Mouse (Mus musculus): Measurements from ENCODE around the gene Acss3.

Gene Acss3

DNA sequence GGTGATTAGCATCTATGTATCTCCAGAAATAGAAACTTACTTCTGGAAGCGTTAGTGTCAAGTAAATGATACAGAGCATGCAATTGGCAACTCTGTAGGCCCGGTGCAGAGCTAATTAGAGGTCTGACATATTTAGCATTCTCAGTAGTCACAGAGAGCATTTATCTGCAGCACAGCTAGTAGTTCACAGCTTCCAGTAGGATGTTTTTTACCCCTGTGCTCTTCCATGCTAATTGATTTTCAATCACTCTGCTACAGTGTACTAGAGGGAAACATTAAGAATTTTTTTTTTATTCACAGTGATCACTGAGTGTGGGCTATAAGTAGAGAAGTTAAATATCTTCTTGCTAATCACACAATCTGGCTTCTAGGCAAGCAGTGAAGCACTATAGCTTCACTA is 112.3 kb downstream of the Acss3 start:
- 35% methylated on average over 2 of the region's 2 CpGs for WGBS

DNA sequence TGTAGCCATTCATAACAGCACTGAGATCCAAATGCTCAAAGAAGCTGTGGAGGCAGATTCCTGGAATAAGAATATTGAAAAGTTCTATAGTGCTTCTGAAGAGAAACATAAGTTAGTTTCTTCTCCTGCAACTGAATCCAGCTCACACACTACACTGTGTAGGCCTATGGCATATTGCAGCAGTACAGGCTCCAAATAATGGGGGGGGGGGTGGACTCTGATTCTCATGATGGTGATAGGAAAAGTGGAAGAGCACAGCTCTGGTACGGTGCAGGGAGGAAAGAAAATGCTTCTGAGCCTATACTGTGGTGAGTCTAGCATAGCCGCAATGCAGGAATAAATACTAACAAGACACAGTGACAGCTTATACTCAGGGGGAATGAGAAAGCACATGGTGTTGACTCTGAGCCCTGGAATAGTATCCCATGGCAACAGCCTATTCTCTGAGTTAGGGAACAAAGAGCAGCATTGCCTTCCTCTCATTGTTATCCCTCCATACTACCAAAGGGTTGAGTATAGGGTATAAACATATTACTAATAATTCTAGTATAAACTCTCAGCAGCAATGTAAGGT is 125.3 kb downstream of the Acss3 start:
- 76% methylated on average over 2 of the region's 2 CpGs for WGBS

DNA sequence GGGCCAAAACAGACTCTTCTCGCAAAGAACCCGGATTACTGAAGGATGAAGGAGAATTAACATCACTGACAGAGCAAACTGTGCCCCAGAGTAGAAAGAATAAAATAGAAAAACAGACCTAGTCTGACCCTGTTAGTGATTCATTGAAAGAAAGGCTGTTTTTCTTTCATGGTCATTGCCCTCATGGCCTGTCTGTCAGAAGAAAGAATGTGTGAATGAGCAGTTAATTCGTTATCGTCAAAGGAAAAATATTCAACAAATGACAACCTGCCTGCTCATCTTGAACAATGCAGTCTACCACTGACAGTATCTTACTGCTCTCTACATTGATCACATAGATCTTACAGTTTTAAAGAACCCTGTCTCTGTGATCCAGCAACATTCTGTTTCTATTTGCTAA is 134.0 kb downstream of the Acss3 start:
- WGBS: 75% methylated on average over 4 of the region's 4 CpGs

DNA sequence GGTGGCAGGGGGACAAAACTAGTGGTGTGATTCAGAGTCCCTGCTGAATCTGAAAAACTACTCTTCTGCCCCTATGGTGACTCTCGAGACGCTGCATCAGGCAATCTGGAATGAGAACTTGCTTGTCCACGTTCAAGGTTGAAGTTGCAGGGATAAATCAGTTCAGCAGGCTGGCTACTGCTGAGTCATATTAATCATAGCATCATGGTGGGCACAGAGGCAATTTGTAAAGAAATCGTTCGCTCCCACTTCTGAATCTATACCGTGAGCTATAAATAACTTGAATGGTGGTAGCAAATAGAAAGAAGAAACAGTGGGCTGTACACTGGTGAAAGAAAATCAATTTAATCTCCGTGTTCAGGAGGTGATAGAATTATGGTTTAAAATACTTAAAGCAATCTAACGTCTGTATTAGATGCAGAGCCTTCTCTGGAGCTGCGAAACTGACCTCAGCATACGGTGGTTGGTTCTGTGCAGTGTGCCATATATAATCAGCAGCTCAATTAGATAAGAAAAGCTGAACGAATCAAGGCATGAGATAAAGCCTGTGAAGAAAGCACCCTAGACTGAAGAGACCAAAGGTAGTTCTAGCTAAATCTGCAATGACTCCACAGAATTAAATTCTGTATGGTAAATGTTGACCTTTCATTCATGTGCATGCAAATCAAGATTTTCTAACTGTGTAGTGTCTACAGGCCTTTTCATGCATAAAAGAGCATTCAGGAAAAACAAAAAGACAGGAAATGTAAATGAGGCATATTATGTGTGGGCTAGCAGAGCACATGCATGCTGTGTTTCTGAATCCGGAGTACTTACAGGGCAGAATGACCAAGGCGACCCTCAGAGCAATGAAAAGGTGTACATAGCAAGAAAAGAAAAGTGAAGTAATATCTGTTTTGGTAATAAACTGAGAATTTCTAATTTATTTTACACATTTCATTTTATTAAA is 148.0 kb downstream of the Acss3 start:
- WGBS: 52% methylated on average over 13 of the region's 13 CpGs

DNA sequence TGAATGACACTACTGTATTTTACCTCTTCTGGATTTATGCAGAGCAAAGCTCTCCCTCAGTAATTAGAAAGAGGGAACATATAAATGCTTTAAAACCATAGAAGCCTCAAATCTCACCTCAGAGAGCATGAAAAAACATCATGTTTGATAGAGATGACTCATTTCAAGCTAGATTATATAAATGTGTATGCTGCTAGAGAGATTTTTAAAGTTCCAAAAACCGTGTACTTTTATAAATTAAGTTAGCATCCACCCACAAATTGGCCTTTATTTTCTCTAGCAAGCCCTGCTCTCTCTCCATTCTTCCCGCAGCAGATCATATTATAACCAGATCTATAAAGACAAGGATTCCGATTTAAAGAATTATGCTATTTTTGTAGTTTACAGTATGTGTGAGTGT is 164.4 kb downstream of the Acss3 start:
- WGBS: 46% methylated on average over 3 of the region's 3 CpGs

DNA sequence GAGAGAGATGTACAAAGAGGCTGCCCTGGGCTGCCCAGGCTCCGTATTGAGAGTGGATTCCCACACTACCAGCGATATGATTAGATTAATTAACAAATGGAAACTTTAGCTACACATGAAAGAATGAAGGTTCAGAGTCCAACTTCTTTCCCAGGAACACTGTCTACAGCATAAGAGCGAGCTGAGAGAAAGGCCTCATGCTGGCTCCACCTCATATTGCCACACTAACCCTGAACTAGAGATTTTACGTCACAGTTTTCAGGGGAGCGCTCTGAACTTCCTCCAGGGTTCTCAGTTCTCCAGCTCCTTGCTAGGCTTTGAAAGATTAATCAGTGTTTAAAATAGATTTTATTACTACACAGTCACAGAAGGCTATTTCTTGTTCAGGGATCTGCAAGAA is 182.1 kb downstream of the Acss3 start:
- WGBS: 82% methylated on average over 5 of the region's 5 CpGs

DNA sequence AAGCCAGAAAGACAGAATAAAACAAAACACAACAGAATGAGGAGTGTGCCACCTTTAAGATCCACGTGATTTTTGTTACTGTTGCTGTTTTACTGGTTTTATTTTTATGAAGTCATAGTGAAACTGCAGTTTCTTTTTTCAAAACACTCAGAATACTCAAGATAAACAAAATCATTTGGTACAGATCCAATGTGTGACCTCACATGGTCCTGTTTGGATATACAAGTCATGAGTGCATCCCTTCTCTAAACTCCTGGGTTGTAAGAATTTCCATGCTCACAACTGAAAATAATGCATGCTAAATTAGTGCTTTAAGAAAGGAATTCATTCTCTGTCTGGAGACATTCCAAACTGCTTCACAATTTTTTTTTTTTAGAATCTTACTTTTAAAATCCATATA is 184.0 kb downstream of the Acss3 start:
- 28% methylated on average over 1 of the region's 1 CpGs for WGBS

DNA sequence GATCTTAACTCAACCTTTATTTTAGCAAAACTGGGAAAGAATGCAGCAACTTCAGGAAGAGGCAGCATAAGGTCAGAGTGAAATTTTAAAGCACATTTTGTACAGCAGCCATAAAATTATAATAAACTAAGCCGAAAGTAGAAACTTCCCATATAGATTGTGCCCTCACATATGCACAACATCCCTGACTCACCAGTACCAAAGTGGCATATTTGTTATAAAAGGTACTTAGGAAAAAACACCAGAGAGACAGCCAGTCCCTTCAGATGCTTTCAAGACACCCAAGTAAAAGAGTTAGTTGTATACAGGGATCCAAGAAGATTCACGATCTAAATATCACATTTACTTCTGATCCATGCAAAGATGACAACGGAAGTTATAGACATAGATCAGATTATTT is 184.6 kb downstream of the Acss3 start:
- WGBS: 57% methylated on average over 3 of the region's 3 CpGs

DNA sequence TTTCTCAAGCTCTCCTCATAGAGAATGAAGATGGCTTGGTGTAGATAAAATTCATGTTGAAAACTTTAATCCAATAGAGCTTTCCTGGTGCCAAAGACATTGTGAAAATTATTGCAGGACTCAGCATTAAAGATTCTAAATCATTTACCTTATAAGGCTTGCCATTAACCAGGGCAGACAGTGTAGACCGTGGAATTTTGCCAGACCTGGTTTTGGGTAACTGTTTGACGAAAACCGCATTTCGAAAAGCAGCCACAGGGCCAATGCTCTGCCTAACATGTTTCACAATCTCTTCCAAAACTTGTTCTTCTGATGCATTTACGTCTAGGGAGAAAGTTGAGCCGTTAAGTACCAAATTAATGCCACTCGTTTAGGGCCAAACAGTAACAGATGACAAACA is 186.5 kb downstream of the Acss3 start:
- WGBS: 80% methylated on average over 7 of the region's 7 CpGs

DNA sequence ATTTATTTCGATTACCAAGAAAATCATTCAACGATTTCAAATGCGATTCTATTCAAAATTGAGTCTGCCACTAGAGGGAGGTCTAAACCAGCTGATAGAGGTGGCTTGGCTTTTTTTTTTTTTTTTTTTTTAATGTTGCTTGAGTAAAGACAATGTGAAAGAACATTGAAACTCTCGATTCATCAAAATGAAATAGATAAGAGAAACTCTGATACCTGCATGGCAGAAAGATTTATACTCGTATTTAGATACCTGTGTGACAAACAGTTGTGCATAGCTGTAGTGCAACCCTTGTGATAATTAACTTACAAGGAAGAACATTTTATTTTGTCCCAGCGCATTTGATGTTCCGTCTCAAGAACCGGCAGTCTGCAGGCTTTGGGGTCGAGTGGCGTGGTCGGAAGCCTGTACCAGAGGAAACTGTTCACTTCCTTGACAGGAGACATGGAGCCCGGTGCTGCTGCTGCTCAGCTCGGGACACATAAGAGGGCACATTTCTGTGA is 190.8 kb downstream of the Acss3 start:
- 26% methylated on average over 13 of the region's 13 CpGs for WGBS

DNA sequence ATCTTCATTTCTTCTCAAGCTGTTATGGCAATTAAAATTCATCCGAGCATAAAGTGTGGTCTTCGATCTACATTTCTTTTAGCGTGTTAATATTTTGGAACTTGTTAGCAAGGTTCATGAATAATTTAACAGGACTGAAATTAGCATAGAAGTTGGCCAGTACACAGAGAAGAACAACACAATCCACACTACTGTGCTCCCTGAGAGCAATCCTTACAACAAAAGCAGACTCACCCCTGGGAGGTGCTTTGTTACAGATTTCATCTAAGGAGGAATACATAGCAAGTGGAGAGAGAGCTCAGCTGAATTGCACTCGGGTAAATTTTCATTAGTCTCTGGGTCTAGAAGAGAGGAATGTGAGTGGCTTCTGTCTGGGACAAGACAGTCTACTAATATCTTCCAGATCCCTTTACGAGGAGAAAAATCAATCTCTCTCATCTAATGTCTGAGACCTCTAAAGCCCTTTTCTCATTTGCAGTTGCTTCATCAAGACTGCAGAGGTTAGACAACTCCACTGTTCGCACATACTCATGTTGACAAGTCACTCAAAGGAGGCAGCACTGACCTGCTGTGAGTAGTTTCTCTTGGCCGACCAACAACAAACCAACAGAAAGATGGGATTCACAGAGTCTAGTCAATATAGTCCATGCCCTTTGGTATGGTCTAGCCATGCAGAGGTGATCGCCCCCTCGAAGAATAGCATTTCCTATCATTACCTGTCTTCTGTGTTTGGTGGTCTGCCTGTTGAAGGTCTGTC is 194.7 kb downstream of the Acss3 start:
- WGBS: 59% methylated on average over 9 of the region's 9 CpGs

DNA sequence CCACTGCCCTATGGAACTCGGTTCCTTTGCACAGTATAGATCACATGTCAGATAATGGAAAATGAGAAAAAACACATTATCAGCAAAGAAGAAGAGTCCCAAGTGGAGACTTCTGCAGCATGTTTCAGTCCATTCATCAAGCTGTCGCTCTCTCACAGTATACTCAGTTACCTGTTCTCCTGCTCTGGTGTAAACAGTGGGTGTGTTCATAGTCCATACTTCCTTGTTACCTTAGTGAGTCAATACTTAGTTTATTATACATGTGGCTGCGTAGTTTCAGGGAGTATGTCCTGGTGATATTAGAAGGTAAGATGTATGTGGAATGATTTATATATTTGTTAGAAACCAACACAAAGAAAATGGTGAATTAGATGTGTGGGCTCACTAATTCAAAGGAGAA is 198.7 kb downstream of the Acss3 start:
- WGBS: 89% methylated on average over 3 of the region's 3 CpGs

DNA sequence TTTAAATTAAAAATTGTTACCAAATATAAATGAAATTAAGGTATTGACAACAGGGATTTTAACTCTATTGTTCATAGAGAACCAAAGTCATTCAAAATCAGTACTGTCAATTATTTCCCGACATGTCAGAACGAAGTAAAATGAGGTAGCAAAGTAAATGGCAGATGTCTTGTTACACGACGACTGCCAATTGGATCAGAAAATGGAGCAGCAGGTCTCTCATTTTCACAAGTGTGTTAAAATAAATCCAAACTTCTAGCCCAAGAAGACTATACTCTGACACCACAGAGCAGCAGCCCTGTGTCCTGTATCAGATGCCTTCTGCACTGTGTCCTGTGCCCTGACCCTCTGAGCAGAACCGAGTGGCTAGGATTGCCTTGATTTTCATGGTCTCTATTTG is 199.1 kb downstream of the Acss3 start:
- 71% methylated on average over 5 of the region's 5 CpGs for WGBS

DNA sequence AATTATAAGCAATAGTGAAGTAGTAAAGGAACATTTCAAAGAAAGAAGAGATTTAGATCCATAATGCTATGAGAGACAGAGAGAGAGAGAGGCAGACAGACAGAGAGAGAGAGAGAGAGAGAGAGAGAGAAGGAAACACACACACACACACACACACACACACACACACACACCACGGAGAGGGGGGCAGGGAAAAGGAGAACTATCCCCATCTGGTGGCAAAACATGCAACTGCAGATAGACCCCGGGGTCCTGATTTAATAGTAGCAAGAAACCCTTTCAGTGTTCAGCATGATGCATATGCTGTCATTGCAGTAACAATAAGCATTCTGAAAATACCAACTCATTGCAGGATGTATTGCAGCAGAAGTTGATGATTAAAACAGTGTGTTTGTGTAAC is 210.4 kb downstream of the Acss3 start:
- WGBS: 19% methylated on average over 2 of the region's 2 CpGs

DNA sequence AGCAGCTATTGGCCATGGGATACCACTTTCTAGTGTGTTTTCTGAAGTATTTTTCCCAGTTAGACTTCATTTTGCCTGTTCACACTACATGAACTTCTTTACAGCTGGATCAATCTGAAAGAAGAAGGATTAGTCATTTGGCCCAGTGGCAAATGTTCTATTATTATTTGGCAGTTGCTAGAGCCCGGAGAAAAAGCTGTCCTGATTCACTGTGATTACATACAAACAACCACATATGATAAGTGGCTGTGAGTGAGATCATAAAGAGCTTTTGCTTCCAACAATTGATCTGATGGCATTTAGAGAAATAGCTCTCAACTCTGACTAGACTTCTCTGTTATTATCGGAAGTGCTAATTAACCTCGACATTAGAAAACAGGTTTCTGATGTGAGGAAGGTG is 213.4 kb downstream of the Acss3 start:
- 33% methylated on average over 3 of the region's 3 CpGs for WGBS

DNA sequence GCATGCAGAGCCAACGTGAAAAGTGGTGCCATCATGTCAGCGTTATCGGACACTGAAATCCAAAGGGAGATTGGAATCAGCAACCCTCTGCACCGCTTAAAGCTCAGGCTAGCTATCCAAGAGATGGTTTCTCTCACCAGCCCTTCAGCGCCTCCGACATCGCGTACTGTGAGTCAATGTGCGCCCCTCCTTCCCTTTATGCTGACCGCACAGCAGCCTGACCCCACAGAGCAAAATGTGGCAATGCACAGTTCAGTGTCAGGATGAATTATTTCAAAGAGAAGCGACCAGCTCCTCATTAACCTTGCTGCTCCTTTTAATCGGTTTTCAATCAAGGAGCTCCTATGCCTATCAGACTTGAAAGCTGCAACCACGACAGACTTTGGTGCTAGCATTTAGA is 227.1 kb downstream of the Acss3 start:
- 70% methylated on average over 13 of the region's 13 CpGs for WGBS

Measured in cerebral cortex, adult 2 months (tissue).